Mouse (Mus musculus) ES-Bruce4 (cell line): ENCODE results near the gene Timeless.

Experiments
- CTCF ChIP-seq: IDR thresholded peaks from one replicate; pipeline ENCODE4 v1.8.1; 2011; ENCODE audit warnings: low read depth, low read length
- POLR2A ChIP-seq: IDR thresholded peaks from one replicate; pipeline ENCODE4 v1.8.1; 2011; ENCODE audit warnings: low read length; ENCODE audit not compliant: insufficient read depth

GRCm38 (mm10) chr10:128209311-128210009 is 22.4 kb upstream of the Timeless start:
- TF ChIP-seq CTCF = no peak
- no peak for TF ChIP-seq POLR2A
